Mouse (Mus musculus) limb, embryonic 11.5 days (tissue): ENCODE measurements around the gene Mpped2. TPM values are rescaled to one million over a fixed set of nuclear protein-coding genes. Genes with fewer than 3 reads are reported as not detected.

ENCODE experiments used
- ATAC-seq: fragments of 200-750 bp; cut with Nextera tagmentation; 2 replicates; pipeline ENCODE4 v1.8.0; 2017; ENCODE audit warnings: low read depth; ENCODE audit not compliant: insufficient number of reproducible peaks, low FRiP score, low TSS enrichment
- DNase-seq: peaks from one replicate; pipeline ENCODE4 v3.0.0-alpha.2; 2015; ENCODE audit warnings: low spot score
- H3K27ac ChIP-seq: fragments of 300-500 bp; sonication (generic); replicated peaks from 2 replicates; pipeline ENCODE4 v1.5.1; 2014; ENCODE audit warnings: low read depth, mild to moderate bottlenecking, low read length
- H3K27me3 ChIP-seq: fragments of 300-500 bp; sonication (generic); 2 replicates; pipeline ENCODE4 v1.6.1; 2014; ENCODE audit warnings: mild to moderate bottlenecking, low read length, mixed read lengths; ENCODE audit not compliant: control insufficient read depth, insufficient read depth
- H3K36me3 ChIP-seq: fragments of 300-500 bp; sonication (generic); 2 replicates; pipeline ENCODE4 v1.6.1; 2014; ENCODE audit warnings: mild to moderate bottlenecking, low read length, moderate library complexity, mixed read lengths; ENCODE audit not compliant: control insufficient read depth, insufficient read depth
- H3K4me1 ChIP-seq: fragments of 300-500 bp; sonication (generic); 2 replicates; pipeline ENCODE4 v1.6.1; 2014; ENCODE audit warnings: low read length, mixed read lengths; ENCODE audit not compliant: control insufficient read depth, insufficient read depth
- H3K4me2 ChIP-seq: fragments of 300-500 bp; sonication (generic); 2 replicates; pipeline ENCODE4 v1.6.1; 2014; ENCODE audit warnings: low read depth, mild to moderate bottlenecking, moderate library complexity; ENCODE audit not compliant: severe bottlenecking
- H3K4me3 ChIP-seq: fragments of 300-500 bp; sonication (generic); 2 replicates; pipeline ENCODE4 v1.5.1; 2014; ENCODE audit warnings: low read depth, low read length
- H3K9ac ChIP-seq: fragments of 300-500 bp; sonication (generic); 2 replicates; pipeline ENCODE4 v1.6.1; 2014; ENCODE audit warnings: mild to moderate bottlenecking, low read length
- H3K9me3 ChIP-seq: fragments of 300-500 bp; sonication (generic); 2 replicates; pipeline ENCODE4 v1.6.1; 2016; ENCODE audit warnings: low read length; ENCODE audit not compliant: control insufficient read depth
- WGBS: fragments of 180-500 bp; shearing (Covaris S2); extraction: QIAGEN DNeasy Blood & Tissue Kit; methylation state at CpG from one replicate; pipeline ENCODE4 v1.1.7; 2014; 5-methylcytosine and 5-hydroxymethylcytosine counted together
- polyA plus RNA-seq: library from polyadenylated mRNA; unstranded; fragments of >200 nt; fragmentation: Nextera tagmentation; extraction: Ambion mirVana; gene quantifications from 2 replicates; pipeline ENCODE4 v1.2.1, GENCODE M21; 2014

Mpped2 gene
- polyA plus RNA-seq, 1 experiment from 2014 or later: 98.0 TPM

DNA sequence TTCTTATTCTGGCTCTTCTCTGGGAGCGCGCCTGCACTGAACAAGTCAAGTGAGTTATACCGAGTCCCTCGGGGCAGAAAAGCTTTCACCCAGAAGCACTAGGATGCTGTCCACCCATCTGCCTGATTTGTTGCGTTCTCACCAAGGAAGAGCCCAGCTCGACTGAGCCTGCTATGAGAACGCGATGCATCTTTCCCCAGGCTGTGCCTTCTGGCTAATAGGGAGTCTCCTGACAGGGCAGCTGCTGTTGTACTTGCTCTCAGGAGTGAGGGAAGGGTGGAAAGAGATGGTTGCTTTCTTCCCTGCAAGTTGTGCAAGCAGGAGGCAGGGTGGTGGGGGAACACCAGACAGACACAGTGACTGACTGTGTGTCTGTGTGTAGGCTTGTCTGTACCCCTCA is 37.5 kb downstream of the Mpped2 start:
- ATAC-seq: no peak
- Histone ChIP-seq H3K27me3 (no peaks in the 10 kb centered on the region), H3K4me2 (no peak overlapping the region), H3K36me3 (no peaks in the 10 kb centered on the region), H3K9me3 (no peaks in the 10 kb centered on the region), H3K27ac (no peak overlapping the region), H3K4me1 (peaks cover 8% of the 10 kb centered on the region; the same call in 1 of the 2 replicates), H3K4me3 (no peak overlapping the region), H3K9ac (no peak overlapping the region)
- DNase-seq: no peak
- WGBS: 77% methylated on average over 8 of the region's 8 CpGs

GRCm38 (mm10) chr2:106731478-106731877 is 38.4 kb downstream of the Mpped2 start:
- no peak overlapping the region for H3K4me3 ChIP-seq
- H3K4me1 ChIP-seq: peaks cover 8% of the 10 kb centered on the region; the same call in 1 of the 2 replicates
- no peak overlapping the region for H3K9ac ChIP-seq
- WGBS: 86% methylated on average over 4 of the region's 4 CpGs
- no peaks in the 10 kb centered on the region for H3K27me3 ChIP-seq
- no peaks in the 10 kb centered on the region for H3K9me3 ChIP-seq
- no peak overlapping the region for H3K27ac ChIP-seq
- no peak overlapping the region for H3K4me2 ChIP-seq
- no peaks in the 10 kb centered on the region for H3K36me3 ChIP-seq
- DNase-seq (no peak), ATAC-seq (no peak)

GRCm38 (mm10) chr2:106732171-106732570 is 39.1 kb downstream of the Mpped2 start:
- Histone ChIP-seq H3K4me2 (no peak overlapping the region), H3K27ac (no peak overlapping the region), H3K9me3 (no peaks in the 10 kb centered on the region), H3K4me1 (peaks cover 8% of the 10 kb centered on the region; the same call in 1 of the 2 replicates), H3K9ac (no peak overlapping the region), H3K27me3 (no peaks in the 10 kb centered on the region), H3K4me3 (no peak overlapping the region), H3K36me3 (no peaks in the 10 kb centered on the region)
- WGBS: 35% methylated on average over 3 of the region's 3 CpGs
- DNase-seq: no peak
- ATAC-seq: no peak

DNA sequence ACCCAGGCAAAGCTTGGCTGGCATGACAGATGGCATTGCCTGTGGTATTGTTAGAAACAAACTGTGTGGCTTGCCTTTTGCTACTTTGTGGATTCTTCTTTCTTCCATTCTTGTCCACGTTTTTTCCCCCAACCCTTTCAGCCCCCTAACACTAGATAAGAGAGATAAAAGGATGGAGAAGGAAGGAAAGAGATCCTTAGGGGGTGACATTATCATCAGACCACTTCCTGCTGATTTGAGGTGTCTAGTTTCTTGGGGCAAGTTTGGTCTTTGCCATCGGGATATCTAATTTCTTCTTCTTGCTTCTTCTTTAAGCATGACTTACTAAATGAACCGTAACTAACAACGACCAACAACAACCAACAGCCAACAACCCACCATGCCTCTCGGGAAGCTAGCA is 40.3 kb downstream of the Mpped2 start:
- Histone ChIP-seq H3K9me3 (no peaks in the 10 kb centered on the region), H3K4me3 (no peak overlapping the region), H3K9ac (no peak overlapping the region), H3K36me3 (no peaks in the 10 kb centered on the region), H3K27me3 (no peaks in the 10 kb centered on the region), H3K4me1 (peaks cover 6% of the 10 kb centered on the region; the same call in 1 of the 2 replicates), H3K27ac (no peak overlapping the region), H3K4me2 (no peak overlapping the region)
- no peak for ATAC-seq
- DNase-seq: no peak
- 75% methylated on average over 5 of the region's 5 CpGs for WGBS

GRCm38 (mm10) chr2:106734004-106734403 is 40.9 kb downstream of the Mpped2 start:
- Histone ChIP-seq H3K9me3 (no peaks in the 10 kb centered on the region), H3K9ac (no peak overlapping the region), H3K4me3 (no peak overlapping the region), H3K4me2 (no peak overlapping the region), H3K27me3 (no peaks in the 10 kb centered on the region), H3K36me3 (peaks cover 2% of the 10 kb centered on the region; the same call in 1 of the 2 replicates), H3K27ac (no peak overlapping the region), H3K4me1 (peaks cover 5% of the 10 kb centered on the region; the same call in 1 of the 2 replicates)
- no peak for DNase-seq
- no peak for ATAC-seq
- WGBS: 75% methylated on average over 4 of the region's 4 CpGs

- H3K36me3 ChIP-seq: peaks cover 2% of the 10 kb centered on the region; the same call in 1 of the 2 replicates
- no peak for DNase-seq
- no peak overlapping the region for H3K27ac ChIP-seq
- H3K4me3 ChIP-seq: no peak overlapping the region
- no peak overlapping the region for H3K4me2 ChIP-seq
- peaks cover 2% of the 10 kb centered on the region; the same call in 1 of the 2 replicates for H3K4me1 ChIP-seq
- H3K27me3 ChIP-seq: no peaks in the 10 kb centered on the region
- no peak overlapping the region for H3K9ac ChIP-seq
- WGBS: 86% methylated on average over 5 of the region's 5 CpGs
- no peak for ATAC-seq
- no peaks in the 10 kb centered on the region for H3K9me3 ChIP-seq
Measured at GRCm38 (mm10) chr2:106735211-106735610, 42.1 kb downstream of the Mpped2 start.

DNA sequence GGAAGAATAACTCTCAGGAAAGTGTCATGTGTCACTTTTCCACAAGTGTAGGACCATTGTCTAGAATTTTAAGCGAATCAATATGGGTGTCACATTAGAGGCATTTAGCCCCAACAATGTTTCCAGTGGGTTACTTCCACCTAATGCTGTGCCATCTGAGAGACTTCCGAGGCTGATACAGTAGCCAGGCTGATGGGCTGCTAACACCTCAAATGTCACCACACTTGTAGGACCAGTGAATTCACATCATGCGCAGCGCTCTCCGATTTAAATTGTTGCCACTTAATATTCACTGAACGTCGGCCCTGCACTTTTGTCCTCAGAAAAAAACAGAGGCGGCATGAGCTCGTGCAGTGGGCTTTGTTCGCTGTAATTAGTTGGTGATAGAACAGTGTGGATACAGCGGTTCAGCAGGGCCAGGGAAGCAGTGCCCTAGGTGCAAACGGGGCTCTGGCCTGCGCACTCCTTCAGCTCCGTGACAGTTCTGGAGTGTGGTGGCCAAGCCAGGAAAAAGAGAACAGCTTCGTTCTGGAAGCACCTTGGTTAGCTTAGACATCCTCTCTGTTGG is 42.8 kb downstream of the Mpped2 start:
- Histone ChIP-seq H3K27me3 (no peaks in the 10 kb centered on the region), H3K4me2 (no peak overlapping the region), H3K9me3 (no peaks in the 10 kb centered on the region), H3K36me3 (peaks cover 2% of the 10 kb centered on the region; the same call in 1 of the 2 replicates), H3K9ac (no peak overlapping the region), H3K4me1 (no peaks in the 10 kb centered on the region), H3K4me3 (no peak overlapping the region), H3K27ac (no peak overlapping the region)
- ATAC-seq (no peak), DNase-seq (no peak)
- whole genome bisulfite sequencing: 84% methylated on average over 15 of the region's 15 CpGs

GRCm38 (mm10) chr2:106738951-106739350 is 45.9 kb downstream of the Mpped2 start:
- Histone ChIP-seq H3K4me3 (no peak overlapping the region), H3K27ac (no peak overlapping the region), H3K9ac (no peak overlapping the region), H3K4me1 (no peaks in the 10 kb centered on the region), H3K36me3 (peaks cover 2% of the 10 kb centered on the region; the same call in 1 of the 2 replicates), H3K27me3 (no peaks in the 10 kb centered on the region), H3K9me3 (no peaks in the 10 kb centered on the region), H3K4me2 (no peak overlapping the region)
- no peak for ATAC-seq
- WGBS: 96% methylated on average over 5 of the region's 5 CpGs
- no peak for DNase-seq

DNA sequence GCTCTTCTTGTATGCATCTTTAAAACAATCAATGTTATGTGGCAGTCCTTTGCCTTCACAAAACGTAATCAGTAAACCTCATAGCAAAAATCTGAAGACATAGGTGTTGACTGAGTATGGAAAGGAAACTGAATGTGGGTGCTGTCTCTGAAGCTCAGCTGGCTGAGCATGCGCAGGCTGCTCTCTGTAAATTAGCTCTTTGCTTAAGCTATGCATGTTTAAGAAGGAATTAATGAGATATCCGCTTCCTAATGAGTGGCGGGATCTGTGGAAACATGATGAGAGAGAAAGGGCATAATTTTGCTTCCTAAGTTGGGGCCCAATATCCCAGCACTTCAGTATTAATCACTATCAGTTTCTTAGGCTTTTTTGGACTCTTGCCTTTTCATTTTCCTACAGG is 51.0 kb downstream of the Mpped2 start:
- no peaks in the 10 kb centered on the region; the same call in none of the 2 replicates for H3K36me3 ChIP-seq
- H3K27me3 ChIP-seq: no peaks in the 10 kb centered on the region
- DNase-seq (no peak), ATAC-seq (no peak)
- H3K4me2 ChIP-seq: no peak overlapping the region
- no peaks in the 10 kb centered on the region for H3K9me3 ChIP-seq
- WGBS: 59% methylated on average over 4 of the region's 4 CpGs
- no peak overlapping the region for H3K9ac ChIP-seq
- no peaks in the 10 kb centered on the region for H3K4me1 ChIP-seq
- H3K4me3 ChIP-seq: no peak overlapping the region
- no peak overlapping the region for H3K27ac ChIP-seq
